ENCODE assay signal across 8 mouse cellular contexts in genomic region chr3:89418170-89418860, GRCm38 (mm10). TPM values are rescaled to one million over a fixed set of nuclear protein-coding genes. Genes with fewer than 3 reads are reported as not detected.
DNase-seq lines count a peak whose midpoint lies in the region; ATAC-seq and TF ChIP-seq lines count a peak whose summit lies in the region.

Gene Cks1b (minus strand): TSS chr3:89418383.
Gene Shc1 (plus strand): TSS chr3:89418443.

- H3K27me3 ChIP-seq in MEL (ENCODE audit: control insufficient read depth in 1 of 2, insufficient read depth in 2 of 2, low read length in 2 of 2): no peaks in the 10 kb centered on the region
- no peaks in the 10 kb centered on the region for H3K27me3 ChIP-seq in cerebellum, adult 2 months (ENCODE audit: control insufficient read depth, insufficient read depth, low read length)
- H3K27me3 ChIP-seq in forebrain, postnatal 0 days (ENCODE audit: insufficient read depth, low read length): no peaks in the 10 kb centered on the region
- no peaks in the 10 kb centered on the region for H3K27me3 ChIP-seq in lung, embryonic 15.5 days

- TF ChIP-seq POLR2A in MEL (IDR thresholded peaks at IDR 0.05; ENCODE audit: control insufficient read depth in 1 of 2, insufficient read depth in 1 of 2, low read depth in 1 of 2, low read length in 2 of 2, poor library complexity in 1 of 2): peak; percentile 11 to 93; a peak in 3 of 4 replicates
- TF ChIP-seq POLR2A in cerebellum, adult 2 months (IDR thresholded peaks at IDR 0.05; ENCODE audit: borderline replicate concordance, insufficient read depth, low read length): no peak

- H3K9me3 ChIP-seq in MEL (replicated peaks; ENCODE audit: insufficient read depth, low read length): no peaks in the 10 kb centered on the region
- no peaks in the 10 kb centered on the region for H3K9me3 ChIP-seq in forebrain, postnatal 0 days (ENCODE audit: low read length)
- H3K9me3 ChIP-seq in lung, embryonic 15.5 days: no peaks in the 10 kb centered on the region

- peak; percentile 94 for ATAC-seq in forebrain, postnatal 0 days
- peak; percentile 90 for ATAC-seq in lung, embryonic 15.5 days (ENCODE audit: borderline replicate concordance, extremely low read depth, low FRiP score, low TSS enrichment)

- TF ChIP-seq CTCF in MEL (IDR thresholded peaks at IDR 0.05 in 2 of 3, conservative IDR thresholded peaks at IDR 0.05 in 1 of 3; ENCODE audit: control insufficient read depth in 1 of 3, insufficient read depth in 1 of 3, low read depth in 2 of 3, low read length in 3 of 3, poor library complexity in 1 of 3, severe bottlenecking in 1 of 3): 0 out of 6 replicates have a peak, but pooled peaks of 1 of the 3 experiments have one; percentile 7
- TF ChIP-seq CTCF in cerebellum, adult 2 months (IDR thresholded peaks at IDR 0.05; ENCODE audit: borderline replicate concordance, insufficient read depth, low read depth, low read length): no peak
- no peak for TF ChIP-seq CTCF in forebrain, postnatal 0 days (IDR thresholded peaks at IDR 0.05; ENCODE audit: low read depth)

- H3K4me1 ChIP-seq in MEL (ENCODE audit: control insufficient read depth in 1 of 2, insufficient read depth in 2 of 2, low read length in 2 of 2): peaks cover 19 to 41% of the 10 kb centered on the region in 2 experiments
- 0 out of 2 replicates have a peak, but pooled peaks cover 7% of the 10 kb centered on the region for H3K4me1 ChIP-seq in cerebellum, adult 2 months (ENCODE audit: control insufficient read depth, insufficient read depth, low read length)
- peaks cover 16% of the 10 kb centered on the region for H3K4me1 ChIP-seq in forebrain, postnatal 0 days (ENCODE audit: insufficient read depth)
- peaks cover 43% of the 10 kb centered on the region for H3K4me1 ChIP-seq in lung, embryonic 15.5 days

- TF ChIP-seq EP300 in MEL (IDR thresholded peaks at IDR 0.05; ENCODE audit: low read depth in 1 of 2, low read length in 2 of 2): no peak

- peaks cover 7 to 41% of the 10 kb centered on the region in 2 experiments for H3K36me3 ChIP-seq in MEL (ENCODE audit: control insufficient read depth in 1 of 2, insufficient read depth in 2 of 2, low read length in 2 of 2)
- peaks cover 4% of the 10 kb centered on the region; the same call in 1 of the 2 replicates for H3K36me3 ChIP-seq in forebrain, postnatal 0 days (ENCODE audit: insufficient read depth)
- peaks cover 30% of the 10 kb centered on the region for H3K36me3 ChIP-seq in lung, embryonic 15.5 days

- WGBS in cerebellum, adult 2 months: under 1% methylated on average over 39 of the region's 39 CpGs
- WGBS in forebrain, postnatal 0 days: 1% methylated on average over 36 of the region's 39 CpGs
- 1% methylated on average over 39 of the region's 39 CpGs for WGBS in lung, embryonic 15.5 days

- peak within 1 kb of the TSS; percentile 75 to 92 for H3K4me3 ChIP-seq in MEL (ENCODE audit: control insufficient read depth in 1 of 2, insufficient read depth in 1 of 2, low read depth in 2 of 2, low read length in 2 of 2)
- H3K4me3 ChIP-seq in cerebellum, adult 2 months (replicated peaks; ENCODE audit: insufficient read depth, low read depth, low read length): peak within 1 kb of the TSS; percentile 74
- H3K4me3 ChIP-seq in forebrain, postnatal 0 days (ENCODE audit: low read depth, low read length): peak within 1 kb of the TSS; percentile 67
- H3K4me3 ChIP-seq in lung, embryonic 15.5 days: peak within 1 kb of the TSS; percentile 67

- no peak for TF ChIP-seq RAD21 in MEL (IDR thresholded peaks at IDR 0.05; ENCODE audit: low read depth, low read length)

- H3K9ac ChIP-seq in MEL (ENCODE audit: control insufficient read depth, low read depth, low read length, poor library complexity, severe bottlenecking): peak within 1 kb of the TSS; percentile 81
- peak within 1 kb of the TSS; percentile 46 for H3K9ac ChIP-seq in forebrain, postnatal 0 days
- peak within 1 kb of the TSS; percentile 64 for H3K9ac ChIP-seq in lung, embryonic 15.5 days

- peaks cover 48% of the 10 kb centered on the region for H3K79me2 ChIP-seq in MEL (ENCODE audit: control insufficient read depth, insufficient read depth, low read length, poor library complexity)

- peak; percentile 100 for DNase-seq in MEL (ENCODE audit: low read depth, low spot score)
- DNase-seq in cerebellum, adult 2 months: peak; percentile 85 to 94
- DNase-seq in forebrain, postnatal 0 days: peak; percentile 98
- peak; percentile 95 for DNase-seq in heart, postnatal 4 days
- peak; percentile 94 to 98 for DNase-seq in layer of hippocampus, adult 8-10 months (ENCODE audit: low spot score in 2 of 2)
- DNase-seq in ovary, adult 18-20 months (ENCODE audit: low spot score): peak; percentile 98
- DNase-seq in thymus, postnatal 0 days (ENCODE audit: low spot score): peak; percentile 97

- H3K27ac ChIP-seq in MEL (ENCODE audit: control insufficient read depth, low read depth, low read length): peak within 1 kb of the TSS; percentile 87
- 0 out of 2 replicates have a peak within 1 kb of the TSS, but pooled peaks have one; percentile 11 for H3K27ac ChIP-seq in cerebellum, adult 2 months (ENCODE audit: insufficient read depth, low read length)
- peak within 1 kb of the TSS; percentile 80 for H3K27ac ChIP-seq in forebrain, postnatal 0 days (ENCODE audit: low read depth, low read length)
- H3K27ac ChIP-seq in lung, embryonic 15.5 days: peak within 1 kb of the TSS; percentile 100

- peak within 1 kb of the TSS; percentile 83 for H3K4me2 ChIP-seq in forebrain, postnatal 0 days (ENCODE audit: low read depth)
- peak within 1 kb of the TSS; percentile 81 for H3K4me2 ChIP-seq in lung, embryonic 15.5 days

TF ChIP-seq in MEL, 35 proteins besides CTCF, POLR2A, EP300 and RAD21 (continues in another document):
- peak; percentile 62 for TF ChIP-seq MYB (IDR thresholded peaks at IDR 0.05; ENCODE audit: low read depth, low read length)
- peak; percentile 95 for TF ChIP-seq MAX (IDR thresholded peaks at IDR 0.05; ENCODE audit: low read length)
- TF ChIP-seq RCOR1 (IDR thresholded peaks at IDR 0.05; ENCODE audit: low read depth, low read length): no peak; the same call in 1 of the 2 replicates
- no peak for TF ChIP-seq GATA1 (IDR thresholded peaks at IDR 0.05; ENCODE audit: low read depth, low read length)
- TF ChIP-seq GABPA (IDR thresholded peaks at IDR 0.05; ENCODE audit: low read depth, low read length): no peak
- no peak for TF ChIP-seq ZNF384 (IDR thresholded peaks at IDR 0.05; ENCODE audit: low read depth, low read length)
- peak; percentile 97 for TF ChIP-seq SIN3A (IDR thresholded peaks at IDR 0.05; ENCODE audit: low read length)
- TF ChIP-seq HCFC1 (IDR thresholded peaks at IDR 0.05; ENCODE audit: low read depth, low read length): peak; percentile 84
- TF ChIP-seq KAT2A (conservative IDR thresholded peaks at IDR 0.05; ENCODE audit: low read depth, low read length): peak; percentile 74
- peak; percentile 97 for TF ChIP-seq POLR2AphosphoS2 (IDR thresholded peaks at IDR 0.05; ENCODE audit: low read length)
- TF ChIP-seq BHLHE40 (IDR thresholded peaks at IDR 0.05; ENCODE audit: borderline replicate concordance, low read depth, low read length): no peak
- TF ChIP-seq NELFE (IDR thresholded peaks at IDR 0.05; ENCODE audit: low read depth, low read length): peak; percentile 92
- no peak for TF ChIP-seq USF2 (IDR thresholded peaks at IDR 0.05; ENCODE audit: borderline replicate concordance in 1 of 2, insufficient read depth in 1 of 2, low read depth in 1 of 2, low read length in 2 of 2)
- TF ChIP-seq CHD1 (IDR thresholded peaks at IDR 0.05; ENCODE audit: low read depth, low read length): no peak
- peak; percentile 49; the same call in 1 of the 2 replicates for TF ChIP-seq CHD2 (IDR thresholded peaks at IDR 0.05; ENCODE audit: low read length)
- no peak for TF ChIP-seq TAL1 (IDR thresholded peaks at IDR 0.05; ENCODE audit: low read length)
- peak; percentile 46; the same call in 1 of the 2 replicates for TF ChIP-seq USF1 (IDR thresholded peaks at IDR 0.05; ENCODE audit: low read depth, low read length)
- TF ChIP-seq MAZ (IDR thresholded peaks at IDR 0.05; ENCODE audit: low read depth, low read length): peak; percentile 90
- TF ChIP-seq ZMIZ1 (IDR thresholded peaks at IDR 0.05; ENCODE audit: low read depth, low read length): peak; percentile 86
- TF ChIP-seq UBTF (IDR thresholded peaks at IDR 0.05; ENCODE audit: borderline replicate concordance, insufficient read depth, low read depth, low read length): no peak
- TF ChIP-seq ETS1 (IDR thresholded peaks at IDR 0.05; ENCODE audit: low read depth, low read length): peak; percentile 26
- peak; percentile 98 for TF ChIP-seq MXI1 (IDR thresholded peaks at IDR 0.05; ENCODE audit: low read depth, low read length)
- TF ChIP-seq SMC3 (IDR thresholded peaks at IDR 0.05; ENCODE audit: low read depth, low read length): no peak
- TF ChIP-seq MEF2A (IDR thresholded peaks at IDR 0.05; ENCODE audit: extremely low read depth, insufficient replicate concordance, low read depth, low read length, poor library complexity, severe bottlenecking): no peak

RNA-seq across cellular contexts. Expression of gene Cks1b, which starts in this region (rescaled TPM):
- total RNA-seq in MEL (2012; rRNA removed): 271 and 292 TPM in 2 replicates
- polyA plus RNA-seq in MEL (2012; ENCODE audit: insufficient read depth in 1 of 2, insufficient read length in 2 of 2, low read depth in 1 of 2, low replicate concordance in 2 of 2, missing spikeins in 1 of 2): 100 to 1,000 TPM; 177 to 438 TPM
- polyA plus RNA-seq in cerebellum, adult 2 months (2012; rRNA removed): 7.0 and 7.2 TPM in 2 replicates
- 24.5 and 27.3 TPM in 2 replicates for total RNA-seq in forebrain, postnatal 0 days (2014; rRNA removed)
- polyA plus RNA-seq in forebrain, postnatal 0 days (2015; fragmentation: Nextera tagmentation; extraction: Ambion mirVana): 93.9 and 109 TPM in 2 replicates
- total RNA-seq in heart, postnatal 4 days (2021): 10 to 100 TPM; 62.8 to 64.3 TPM
- total RNA-seq in layer of hippocampus, adult 8-10 months (2022): 1 to 10 TPM; 1.6 to 4.7 (median 2.5) TPM
- polyA plus RNA-seq in lung, embryonic 15.5 days (2015; fragmentation: Nextera tagmentation; extraction: Ambion mirVana): 556 and 595 TPM in 2 replicates
- polyA plus RNA-seq in thymus, postnatal 0 days (2015; fragmentation: Nextera tagmentation; extraction: Ambion mirVana): 466 and 485 TPM in 2 replicates

RNA-seq across cellular contexts. Expression of gene Shc1, which starts in this region (rescaled TPM):
- 41.9 and 49.2 TPM in 2 replicates for total RNA-seq in MEL (2012; rRNA removed)
- 10 to 100 TPM in 1 of 2 experiments, not detected in 1; 79.8 TPM for polyA plus RNA-seq in MEL (2012; ENCODE audit: insufficient read depth in 1 of 2, insufficient read length in 2 of 2, low read depth in 1 of 2, low replicate concordance in 2 of 2, missing spikeins in 1 of 2)
- polyA plus RNA-seq in cerebellum, adult 2 months (2012; rRNA removed): 15.9 and 16.0 TPM in 2 replicates
- 15.8 and 19.8 TPM in 2 replicates for total RNA-seq in forebrain, postnatal 0 days (2014; rRNA removed)
- 11.3 and 11.8 TPM in 2 replicates for polyA plus RNA-seq in forebrain, postnatal 0 days (2015; fragmentation: Nextera tagmentation; extraction: Ambion mirVana)
- 10 to 100 TPM; 68.8 to 69.2 TPM for total RNA-seq in heart, postnatal 4 days (2021)
- total RNA-seq in layer of hippocampus, adult 8-10 months (2022): 10 to 100 TPM; 16.4 to 22.3 (median 19.9) TPM
- polyA plus RNA-seq in lung, embryonic 15.5 days (2015; fragmentation: Nextera tagmentation; extraction: Ambion mirVana): 108 and 111 TPM in 2 replicates
- polyA plus RNA-seq in thymus, postnatal 0 days (2015; fragmentation: Nextera tagmentation; extraction: Ambion mirVana): 37.2 and 44.7 TPM in 2 replicates

Comparison
In these comparisons a context has a peak if more than half of its experiments do, and no peak if none do; other contexts are left out.
1. Peak in every context shown above with its lines: DNase-seq, ATAC-seq, H3K4me3 ChIP-seq and H3K27ac ChIP-seq.
2. RNA of gene Cks1b (polyA plus RNA-seq): 556 to 595 TPM in lung, embryonic 15.5 days, 466 to 485 TPM in thymus, postnatal 0 days, 177 to 438 TPM in MEL and 93.9 to 109 TPM in forebrain, postnatal 0 days; 7.0 to 7.2 TPM in cerebellum, adult 2 months; every median in the first group is over 10 times any median in the second.
3. H3K27ac ChIP-seq: peak in every context shown above with its lines; median percentile 100 in lung, embryonic 15.5 days; 87 in MEL; 80 in forebrain, postnatal 0 days; 11 in cerebellum, adult 2 months.